Mouse (Mus musculus) heart, adult 2 months (tissue): ENCODE measurements around the gene Vwf. TPM values are rescaled to one million over a fixed set of nuclear protein-coding genes. Genes with fewer than 3 reads are reported as not detected.
A peak's percentile ranks its signal among the peaks of the same experiment; 100 is the strongest.

Experiments
- DNase-seq, 2 experiments: peaks; one replicate each; pipeline ENCODE4 v3.0.0; 2021
- H3K27ac ChIP-seq: fragments of 200-600 bp; 2 replicates; pipeline ENCODE4 v1.8.1; 2022
- H3K27me3 ChIP-seq: fragments of 200-500 bp; 2 replicates; pipeline ENCODE4 v1.6.1; 2012; ENCODE audit warnings: mild to moderate bottlenecking, low read length, inconsistent platforms, mixed read lengths; ENCODE audit not compliant: control insufficient read depth, insufficient read depth
- H3K36me3 ChIP-seq: fragments of 200-500 bp; 2 replicates; pipeline ENCODE4 v1.6.1; 2012; ENCODE audit warnings: low read length, inconsistent platforms; ENCODE audit not compliant: control insufficient read depth, insufficient read depth
- H3K4me1 ChIP-seq: fragments of 200-500 bp; 2 replicates; pipeline ENCODE4 v1.6.1; 2011; ENCODE audit warnings: low read length; ENCODE audit not compliant: control insufficient read depth, insufficient read depth
- H3K4me3 ChIP-seq: fragments of 200-600 bp; 2 replicates; pipeline ENCODE4 v1.8.1; 2022
- H3K79me2 ChIP-seq: fragments of 200-500 bp; replicated peaks from 2 replicates; pipeline ENCODE4 v1.6.1; 2012; ENCODE audit warnings: mild to moderate bottlenecking, inconsistent platforms, low read length, moderate library complexity, mixed read lengths; ENCODE audit not compliant: control insufficient read depth, insufficient read depth
- H3K9ac ChIP-seq: fragments of 200-500 bp; 2 replicates; pipeline ENCODE4 v1.6.1; 2012; ENCODE audit warnings: low read depth, mild to moderate bottlenecking, control low read depth, inconsistent platforms, low read length, mixed read lengths
- CTCF ChIP-seq: fragments of 200-600 bp; IDR thresholded peaks from 2 replicates; pipeline ENCODE4 v1.8.1; 2022; ENCODE audit warnings: antibody characterized with exemption, mild to moderate bottlenecking, moderate library complexity
- EP300 ChIP-seq: fragments of 200-500 bp; IDR thresholded peaks from 2 replicates; pipeline ENCODE4 v1.6.1; 2011; ENCODE audit warnings: low read depth, low read length, control low read depth; ENCODE audit not compliant: insufficient read depth
- POLR2A ChIP-seq: fragments of 200-500 bp; IDR thresholded peaks from 2 replicates; pipeline ENCODE4 v1.6.1; 2011; ENCODE audit warnings: mild to moderate bottlenecking, low read depth, low read length, control low read depth; ENCODE audit not compliant: insufficient read depth
- WGBS: fragments of 180-500 bp; shearing (Covaris S2); methylation state at CpG from one replicate; pipeline ENCODE4 v1.1.7; 2018; 5-methylcytosine and 5-hydroxymethylcytosine counted together
- intact Hi-C: fragments of 180-260 bp; cut with DNase I; formaldehyde crosslinking; loops from one replicate; pipeline ENCODE4 v1.15.1; 2025
- polyA plus RNA-seq: library from polyadenylated mRNA; depleted of rRNA; stranded (reverse); fragments of >200 nt; gene quantifications from 2 replicates; pipeline ENCODE4 v1.2.3, GENCODE M21; 2012
- total RNA-seq, 2 experiments: library from RNA; stranded (reverse); gene quantifications; 2 replicates each; pipeline ENCODE4 v1.2.3; 2021

The Vwf gene
- total and polyA plus RNA-seq, 3 experiments = 95.8 to 99.8 (median 95.9) TPM

DNA sequence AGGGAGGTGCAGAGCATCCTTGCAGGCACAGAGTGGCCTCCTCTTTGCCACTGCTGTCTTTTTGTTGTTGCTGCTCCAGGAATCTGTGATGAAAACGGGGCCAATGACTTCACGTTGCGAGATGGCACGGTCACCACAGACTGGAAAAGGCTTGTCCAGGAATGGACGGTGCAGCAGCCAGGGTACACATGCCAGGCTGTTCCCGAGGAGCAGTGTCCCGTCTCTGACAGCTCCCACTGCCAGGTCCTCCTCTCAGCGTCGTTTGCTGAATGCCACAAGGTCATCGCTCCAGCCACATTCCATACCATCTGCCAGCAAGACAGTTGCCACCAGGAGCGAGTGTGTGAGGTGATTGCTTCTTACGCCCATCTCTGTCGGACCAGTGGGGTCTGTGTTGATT lies 110.3 kb downstream of the Vwf start:
- no peak for TF ChIP-seq POLR2A
- no peak for TF ChIP-seq EP300
- no peak for TF ChIP-seq CTCF
- no peaks in the 10 kb centered on the region for H3K27me3 ChIP-seq

GRCm38 (mm10) chr6:125657966-125658365 lies 111.4 kb downstream of the Vwf start:
- no peak for DNase-seq
- H3K79me2 ChIP-seq = no peaks in the 10 kb centered on the region
- H3K4me1 ChIP-seq = no peaks in the 10 kb centered on the region
- TF ChIP-seq EP300 (no peak), CTCF (no peak), POLR2A (no peak)
- H3K27me3 ChIP-seq = no peaks in the 10 kb centered on the region
- H3K9ac ChIP-seq = no peak overlapping the region
- intact Hi-C loops = no loop called here
- H3K36me3 ChIP-seq = no peaks in the 10 kb centered on the region
- WGBS = 81% methylated on average over 5 of the region's 5 CpGs
- H3K4me3 ChIP-seq = no peak overlapping the region
- H3K27ac ChIP-seq = no peak overlapping the region

More for the DNA sequence above, 110.3 kb downstream of the Vwf start:
- no peak overlapping the region for H3K4me3 ChIP-seq
- no peak overlapping the region for H3K9ac ChIP-seq
- H3K4me1 ChIP-seq = no peaks in the 10 kb centered on the region
- H3K27ac ChIP-seq = no peak overlapping the region
- H3K79me2 ChIP-seq = no peaks in the 10 kb centered on the region
- WGBS = 66% methylated on average over 13 of the region's 13 CpGs
- H3K36me3 ChIP-seq = no peaks in the 10 kb centered on the region
- intact Hi-C loops = no loop called here
- no peak for DNase-seq

GRCm38 (mm10) chr6:125661106-125661877 lies 114.7 kb downstream of the Vwf start:
- Histone ChIP-seq H3K79me2 (no peaks in the 10 kb centered on the region), H3K4me3 (no peak overlapping the region), H3K9ac (no peak overlapping the region), H3K27ac (no peak overlapping the region), H3K4me1 (no peaks in the 10 kb centered on the region), H3K27me3 (no peaks in the 10 kb centered on the region), H3K36me3 (no peaks in the 10 kb centered on the region)
- no peak for TF ChIP-seq POLR2A
- peak; percentile 97 for TF ChIP-seq CTCF
- 0 out of 2 replicates have a peak, but pooled peaks have one; percentile 49 for TF ChIP-seq EP300
- intact Hi-C loops = loop anchor here (2.0 kb wide), 2 partner anchors 38 to 242 kb away; no protein-coding TSS in a partner anchor
- DNase-seq = peak; percentile 44 to 74
- WGBS = 44% methylated on average over 14 of the region's 14 CpGs

- DNase-seq = no peak
- no peaks in the 10 kb centered on the region for H3K79me2 ChIP-seq
- no peak overlapping the region for H3K27ac ChIP-seq
- H3K9ac ChIP-seq = no peak overlapping the region
- no peaks in the 10 kb centered on the region for H3K36me3 ChIP-seq
- H3K4me1 ChIP-seq = no peaks in the 10 kb centered on the region
- no peak overlapping the region for H3K4me3 ChIP-seq
- intact Hi-C loops = no loop called here
- WGBS = 49% methylated on average over 2 of the region's 2 CpGs
- TF ChIP-seq CTCF (no peak), EP300 (no peak)
- H3K27me3 ChIP-seq = no peaks in the 10 kb centered on the region
Measured at GRCm38 (mm10) chr6:125663906-125664305, 117.3 kb downstream of the Vwf start.

DNA sequence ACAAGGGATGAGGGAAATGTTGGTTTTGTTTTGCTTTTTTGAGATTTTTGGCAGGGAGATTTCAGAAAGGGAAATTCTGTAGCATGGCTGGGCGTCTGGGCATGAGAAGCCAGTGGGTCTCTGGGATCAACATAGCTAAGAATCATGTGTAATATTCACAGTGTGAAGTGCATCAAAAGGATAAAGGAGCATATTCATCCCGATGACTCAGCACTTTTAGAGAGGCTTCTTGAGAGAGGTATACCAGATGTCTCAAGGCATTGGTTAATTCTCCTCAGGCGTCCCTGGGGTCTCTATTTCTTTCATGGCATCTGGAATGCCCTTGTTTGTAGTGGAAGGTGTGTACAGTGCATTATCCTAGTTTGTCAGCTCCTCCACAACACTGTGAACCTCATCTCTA lies 125.3 kb downstream of the Vwf start:
- H3K4me1 ChIP-seq = no peaks in the 10 kb centered on the region
- no peak for TF ChIP-seq POLR2A
- TF ChIP-seq CTCF = no peak
- TF ChIP-seq EP300 = no peak
- H3K36me3 ChIP-seq = no peaks in the 10 kb centered on the region
- no peaks in the 10 kb centered on the region for H3K27me3 ChIP-seq
- no peak overlapping the region for H3K27ac ChIP-seq
- WGBS = 74% methylated on average over 3 of the region's 3 CpGs
- no peaks in the 10 kb centered on the region for H3K79me2 ChIP-seq
- intact Hi-C loops = no loop called here
- no peak for DNase-seq
- no peak overlapping the region for H3K4me3 ChIP-seq
- H3K9ac ChIP-seq = no peak overlapping the region

DNA sequence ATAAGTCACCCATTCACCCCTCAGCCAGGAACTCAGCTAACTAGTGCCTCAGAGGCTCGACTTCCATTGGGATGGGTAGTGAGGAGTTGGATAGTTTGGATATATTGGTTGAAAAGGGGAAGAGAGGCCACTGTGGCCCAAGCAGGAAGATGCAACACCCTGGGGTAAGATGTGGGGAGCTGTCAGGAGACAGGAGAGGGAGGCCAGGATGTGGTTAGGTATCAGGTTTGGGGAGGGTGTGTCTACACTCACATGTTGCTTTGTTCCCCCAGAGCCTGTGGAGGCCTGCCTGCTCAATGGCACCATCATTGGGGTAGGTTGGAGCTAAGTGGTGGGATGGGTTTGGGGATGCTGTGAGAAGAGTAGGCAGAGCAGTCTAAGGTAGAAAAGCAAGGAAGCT lies 131.9 kb downstream of the Vwf start:
- no peak overlapping the region for H3K27ac ChIP-seq
- 57% methylated on average over 1 of the region's 1 CpGs for WGBS
- no peaks in the 10 kb centered on the region for H3K79me2 ChIP-seq
- TF ChIP-seq POLR2A = no peak
- intact Hi-C loops = no loop called here
- H3K36me3 ChIP-seq = no peaks in the 10 kb centered on the region
- no peaks in the 10 kb centered on the region for H3K27me3 ChIP-seq
- H3K4me1 ChIP-seq = no peaks in the 10 kb centered on the region
- H3K4me3 ChIP-seq = no peak overlapping the region
- no peak for DNase-seq
- no peak overlapping the region for H3K9ac ChIP-seq
